Mouse (Mus musculus): ENCODE measurements around the gene Sema3c.
A peak's percentile ranks its signal among the peaks of the same experiment; 100 is the strongest.

The Sema3c gene

DNA sequence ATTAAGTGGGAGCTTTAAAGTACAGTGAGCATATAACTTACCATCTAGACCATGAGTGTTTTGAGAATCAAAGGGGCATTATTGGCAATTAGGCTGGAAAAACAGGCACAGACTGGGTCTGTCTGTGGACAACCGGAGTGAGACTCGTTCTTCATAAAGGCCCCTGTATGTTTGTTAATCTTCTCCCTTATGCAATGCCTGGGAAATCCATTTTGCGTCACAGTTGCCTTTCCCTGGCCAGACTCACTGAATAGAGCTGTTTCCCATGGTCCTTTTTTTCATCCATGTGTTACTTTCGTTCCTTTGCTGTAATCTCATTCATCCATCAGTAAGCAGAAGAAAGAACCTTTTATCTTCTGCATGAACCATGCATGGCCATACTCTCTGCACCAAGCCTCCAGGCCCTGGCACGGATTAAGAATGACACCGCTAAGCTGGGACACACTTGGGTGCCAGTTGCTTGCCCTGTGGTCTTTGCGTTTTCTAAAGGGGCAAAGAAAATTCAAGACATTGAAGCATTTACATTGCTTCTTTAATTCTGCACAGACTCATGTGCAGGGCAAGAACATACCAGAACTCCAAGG lies 73.7 kb downstream of the Sema3c start:
- no peak for DNase-seq (ENCODE audit: low read depth, low spot score)

DNA sequence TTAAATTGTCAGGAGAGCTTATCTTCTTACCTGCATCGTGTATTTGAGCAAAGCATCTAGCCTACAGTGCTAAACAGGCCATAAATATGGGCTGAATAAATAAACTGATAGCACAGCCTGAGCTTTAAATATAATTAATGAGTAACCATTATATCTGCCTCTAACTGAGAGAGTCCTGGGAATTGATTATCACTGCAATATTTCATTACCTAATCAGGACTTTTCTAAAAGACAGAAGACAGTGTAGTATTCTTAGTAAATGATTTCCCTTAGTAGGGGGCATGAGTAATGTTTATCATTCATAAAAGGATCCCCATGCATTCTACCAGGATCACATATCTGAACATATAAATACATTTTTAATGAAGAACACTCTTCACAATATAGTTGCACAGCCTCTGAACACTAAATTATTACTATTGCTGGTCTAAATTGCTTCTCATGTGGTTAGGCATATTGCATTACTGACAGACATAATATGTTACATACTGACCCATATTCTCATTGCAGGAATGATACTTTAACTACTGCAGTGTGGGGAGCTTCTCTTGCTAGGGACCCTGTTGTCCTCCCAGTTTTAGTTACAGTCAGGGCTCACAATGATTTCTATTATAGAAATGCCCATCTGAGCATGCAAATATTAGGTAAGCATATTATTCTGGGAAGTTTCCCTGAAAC lies 74.9 kb downstream of the Sema3c start:
- no peak for DNase-seq (ENCODE audit: low read depth, low spot score)

DNA sequence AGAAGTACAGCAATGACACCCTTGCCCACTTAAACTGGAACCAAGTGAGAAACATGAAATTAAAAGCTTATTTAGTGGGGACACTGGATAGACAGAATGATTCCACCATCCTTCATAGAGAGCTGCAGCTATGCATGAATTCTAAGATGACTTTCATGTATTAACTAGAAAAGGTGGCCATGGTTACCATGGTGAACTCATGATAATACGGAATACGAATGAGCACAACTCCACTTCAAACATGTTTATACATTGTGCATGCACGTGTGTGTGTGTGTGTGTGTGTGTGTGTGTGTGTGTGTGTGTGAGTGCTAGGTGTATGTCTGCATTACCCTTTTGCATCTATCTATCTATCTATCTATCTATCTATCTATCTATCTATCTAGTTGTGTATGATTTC lies 87.1 kb downstream of the Sema3c start:
- no peak for DNase-seq (ENCODE audit: low read depth, low spot score)

- no peak for DNase-seq (ENCODE audit: low read depth, low spot score)
These were observed 97.3 kb downstream of the Sema3c start for GRCm38 (mm10) chr5:17671356-17671755.

- DNase-seq (ENCODE audit: low read depth, low spot score) = no peak
These were observed 106.8 kb downstream of the Sema3c start for GRCm38 (mm10) chr5:17680862-17681261.

DNA sequence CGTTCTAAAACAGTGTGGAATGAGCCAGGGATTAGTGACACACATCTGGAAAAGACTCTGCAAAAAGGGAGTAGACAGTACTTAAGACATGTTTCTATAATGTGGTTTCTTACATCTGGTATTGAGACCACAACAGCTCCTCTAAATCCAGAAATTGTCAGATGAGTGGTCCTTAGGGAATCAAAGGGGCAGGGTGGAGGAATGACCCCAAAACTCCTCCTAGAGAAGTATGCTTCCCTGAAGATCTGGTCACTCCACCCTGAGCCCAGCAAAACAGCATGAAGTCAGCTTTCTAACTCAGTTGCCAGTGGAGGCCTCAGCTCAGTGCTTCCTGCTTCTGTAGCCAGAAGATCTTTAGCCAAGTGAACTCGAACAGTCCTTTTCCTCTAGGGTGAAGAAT lies 115.0 kb downstream of the Sema3c start:
- no peak for DNase-seq (ENCODE audit: low read depth, low spot score)

DNA sequence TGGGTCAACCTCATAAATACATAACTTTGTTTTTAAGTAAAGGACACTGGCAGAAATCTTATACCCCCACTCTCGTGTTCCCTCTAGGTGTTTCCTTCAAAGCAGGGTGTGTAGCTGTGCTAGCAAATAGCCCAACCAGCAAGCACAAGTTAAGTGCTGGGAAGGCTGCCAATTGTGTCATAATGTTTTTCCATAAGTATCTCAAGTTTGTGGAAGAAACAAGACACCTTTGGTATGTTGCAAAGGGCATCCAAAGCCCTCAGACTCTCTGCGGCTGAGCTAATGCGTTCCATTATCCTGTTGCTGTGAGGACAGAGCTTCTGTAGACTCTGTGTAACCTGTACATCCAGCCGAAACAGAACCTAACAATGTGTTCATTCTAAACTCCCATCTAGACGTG lies 115.5 kb downstream of the Sema3c start:
- no peak for DNase-seq (ENCODE audit: low read depth, low spot score)

DNA sequence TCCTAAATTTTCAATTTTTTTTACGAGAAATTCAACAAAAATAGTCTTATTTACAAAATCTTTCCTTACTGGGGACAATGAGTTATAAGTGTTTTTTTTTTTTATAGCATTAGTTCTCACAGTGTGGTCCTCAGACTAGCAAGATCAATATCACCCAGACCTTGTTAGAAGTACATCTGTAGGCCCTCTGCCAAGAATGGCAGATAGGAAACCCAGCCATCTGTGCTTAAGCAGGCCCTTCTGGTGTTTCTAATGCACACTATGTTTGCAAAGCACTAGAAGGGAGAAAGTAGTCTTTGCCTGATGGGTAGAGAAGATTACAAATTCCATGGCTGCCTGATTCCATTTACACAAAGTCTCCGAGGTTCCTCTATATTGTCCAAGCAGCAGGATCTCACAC lies 121.3 kb downstream of the Sema3c start:
- no peak for DNase-seq (ENCODE audit: low read depth, low spot score)

DNA sequence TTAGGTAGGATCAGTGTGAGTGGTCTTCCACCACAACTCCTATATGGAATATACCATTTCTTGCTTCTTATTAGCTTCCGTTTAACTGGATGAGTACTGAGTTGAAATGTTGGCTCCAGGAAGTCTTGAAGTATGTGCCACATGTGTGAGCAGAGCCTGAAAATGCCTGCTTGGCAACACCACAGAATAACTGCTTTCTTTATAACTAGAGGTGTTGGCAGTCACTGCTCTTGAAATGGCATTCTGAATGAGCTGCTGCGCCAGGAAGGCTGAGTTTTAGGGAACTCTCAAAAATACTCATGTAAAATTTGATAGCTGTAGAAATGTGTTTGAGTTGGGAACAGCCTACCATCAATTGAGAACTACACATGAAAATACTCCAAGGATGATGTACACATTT lies 124.8 kb downstream of the Sema3c start:
- DNase-seq (ENCODE audit: low read depth, low spot score) = no peak

GRCm38 (mm10) chr5:17704160-17704559 lies 130.1 kb downstream of the Sema3c start:
- DNase-seq (ENCODE audit: low read depth, low spot score) = no peak

GRCm38 (mm10) chr5:17707086-17707485 lies 133.0 kb downstream of the Sema3c start:
- no peak for DNase-seq (ENCODE audit: low read depth, low spot score)

DNA sequence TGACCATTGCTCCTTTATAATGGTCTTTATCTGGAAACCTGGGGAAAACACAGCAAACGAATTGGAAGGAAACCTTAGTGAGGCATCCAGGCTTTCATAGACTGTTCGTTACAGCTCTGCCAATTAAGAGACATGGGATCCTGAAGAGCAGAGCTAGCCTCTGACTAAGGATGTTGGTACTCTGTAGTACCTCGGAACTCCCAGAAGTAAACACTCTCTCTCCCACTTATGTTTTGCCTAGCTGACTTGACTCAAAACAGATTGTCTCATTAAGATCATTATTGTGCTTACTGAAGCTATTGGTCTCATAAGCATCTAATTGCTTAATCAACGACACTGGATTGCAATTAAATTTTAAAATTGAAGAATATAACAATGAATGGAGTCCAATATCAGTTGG lies 138.3 kb downstream of the Sema3c start:
- DNase-seq (ENCODE audit: low read depth, low spot score) = no peak

GRCm38 (mm10) chr5:17715206-17715605 lies 141.1 kb downstream of the Sema3c start:
- no peak for DNase-seq (ENCODE audit: low read depth, low spot score)

GRCm38 (mm10) chr5:17720011-17720410 lies 145.9 kb downstream of the Sema3c start:
- no peak for DNase-seq (ENCODE audit: low read depth, low spot score)

- DNase-seq (ENCODE audit: low read depth, low spot score) = no peak
These were observed 149.9 kb downstream of the Sema3c start for GRCm38 (mm10) chr5:17724031-17724430.

DNA sequence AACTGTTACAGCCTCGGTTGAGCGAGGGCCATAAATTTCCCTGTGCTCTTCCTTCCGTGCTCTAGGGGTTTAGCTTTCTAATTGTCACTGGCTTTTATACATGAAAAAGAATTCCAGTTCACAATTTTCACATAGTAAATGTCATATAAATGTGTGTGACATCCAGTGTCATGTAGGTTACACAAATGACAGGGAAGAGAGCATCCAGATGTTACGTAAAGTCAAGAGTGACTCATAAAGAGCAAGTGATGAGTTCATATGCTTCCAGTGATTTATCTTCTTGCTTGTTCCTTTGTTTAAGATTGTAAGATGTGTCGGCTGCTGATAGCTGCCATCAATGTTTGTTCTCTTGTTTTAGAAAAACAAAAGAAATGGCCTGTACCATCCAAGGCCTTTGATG lies 154.0 kb downstream of the Sema3c start:
- DNase-seq (ENCODE audit: low read depth, low spot score) = no peak

- no peak for DNase-seq (ENCODE audit: low read depth, low spot score)
These were observed 165.7 kb downstream of the Sema3c start for GRCm38 (mm10) chr5:17739805-17740204.

DNA sequence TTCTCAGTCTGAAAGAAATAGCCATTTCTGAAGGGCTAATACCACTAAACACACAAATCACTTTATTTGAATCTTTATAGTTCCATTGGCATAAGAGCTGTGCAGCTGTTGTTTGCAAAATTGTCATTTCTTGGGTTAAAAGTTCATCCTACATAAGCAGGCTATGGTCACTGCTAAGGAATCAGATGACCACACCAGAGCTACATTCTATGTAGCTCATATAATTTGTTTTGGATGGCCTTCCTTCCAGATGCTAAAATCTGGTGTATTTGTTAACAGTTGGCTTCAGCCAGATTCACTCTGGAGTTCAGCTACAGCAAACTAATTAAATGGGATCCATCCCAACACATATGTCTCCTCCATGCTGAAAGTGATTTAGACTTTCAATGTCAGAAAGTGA lies 172.4 kb downstream of the Sema3c start:
- DNase-seq (ENCODE audit: low read depth, low spot score) = no peak

GRCm38 (mm10) chr5:17747143-17747542 lies 173.1 kb downstream of the Sema3c start:
- no peak for DNase-seq (ENCODE audit: low read depth, low spot score)

DNA sequence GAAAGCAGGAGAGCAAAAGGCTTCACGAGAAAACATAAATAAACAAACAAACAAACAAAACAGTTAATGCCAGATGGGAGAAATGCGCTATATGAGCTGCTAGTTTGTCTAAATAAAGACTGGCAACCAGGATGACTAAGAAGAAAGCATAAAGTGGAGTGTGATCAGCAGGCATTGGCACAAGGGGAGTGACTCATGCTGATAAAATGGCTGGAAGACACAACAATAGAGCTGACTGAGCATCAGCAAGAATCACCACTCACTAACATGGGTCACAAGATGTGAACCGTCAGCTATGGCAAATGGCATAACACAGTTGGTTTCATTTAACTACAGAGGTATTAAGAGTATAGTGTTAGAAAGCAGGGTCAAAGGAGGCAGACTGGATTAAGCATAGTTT lies 174.2 kb downstream of the Sema3c start:
- no peak for DNase-seq (ENCODE audit: low read depth, low spot score)

GRCm38 (mm10) chr5:17753471-17754005 lies 179.5 kb downstream of the Sema3c start:
- DNase-seq (ENCODE audit: low read depth, low spot score) = no peak

GRCm38 (mm10) chr5:17766006-17766677 lies 192.1 kb downstream of the Sema3c start:
- peak; percentile 23 for DNase-seq (ENCODE audit: low read depth, low spot score)

DNA sequence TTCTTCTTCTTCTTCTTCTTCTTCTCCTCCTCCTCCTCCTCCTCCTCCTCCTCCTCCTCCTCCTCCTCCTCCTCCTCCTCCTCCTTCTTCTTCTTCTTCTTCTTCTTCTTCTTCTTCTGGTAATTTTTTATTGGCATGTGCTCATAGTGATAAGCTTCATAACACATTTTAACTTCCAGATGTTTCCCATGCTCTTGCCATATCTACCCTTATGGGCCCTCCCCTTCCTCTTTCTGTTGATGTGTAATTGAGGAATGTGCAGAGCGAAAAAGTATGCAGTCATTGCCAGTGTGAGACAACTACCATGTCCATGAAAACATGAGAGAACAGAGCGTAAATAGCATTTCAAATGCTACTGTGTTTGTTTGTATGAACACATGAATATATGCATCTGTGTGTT lies 196.2 kb downstream of the Sema3c start:
- DNase-seq (ENCODE audit: low read depth, low spot score) = no peak

Data from retina, postnatal 7 days (tissue).